Mouse (Mus musculus) liver, adult 2 months (tissue): ENCODE measurements around the gene Vwa7. TPM values are rescaled to one million over a fixed set of nuclear protein-coding genes. Genes with fewer than 3 reads are reported as not detected.

ENCODE experiments used
- DNase-seq: peaks from one replicate; pipeline ENCODE4 v3.0.0-alpha.2; 2011; ENCODE audit warnings: low read depth, low spot score; ENCODE audit errors: extremely low read depth
- H3K27ac ChIP-seq: fragments of 200-500 bp; replicated peaks from 2 replicates; pipeline ENCODE4 v1.5.1; 2012; ENCODE audit warnings: low read depth, mild to moderate bottlenecking, control low read depth, inconsistent platforms, low read length; ENCODE audit not compliant: insufficient read depth
- H3K27me3 ChIP-seq: fragments of 200-500 bp; 2 replicates; pipeline ENCODE4 v1.6.1; 2012; ENCODE audit warnings: mild to moderate bottlenecking, moderate library complexity, low read length, inconsistent platforms; ENCODE audit not compliant: control insufficient read depth, insufficient read depth
- H3K36me3 ChIP-seq: fragments of 200-500 bp; 2 replicates; pipeline ENCODE4 v1.6.1; 2012; ENCODE audit warnings: low read length, inconsistent platforms; ENCODE audit not compliant: control insufficient read depth, insufficient read depth
- H3K4me1 ChIP-seq: fragments of 200-500 bp; 2 replicates; pipeline ENCODE4 v1.6.1; 2011; ENCODE audit warnings: low read length; ENCODE audit not compliant: control insufficient read depth, insufficient read depth
- H3K4me3 ChIP-seq: fragments of 200-500 bp; 2 replicates; pipeline ENCODE4 v1.5.1; 2011; ENCODE audit warnings: low read depth, mild to moderate bottlenecking, control low read depth, low read length, moderate library complexity; ENCODE audit not compliant: insufficient read depth
- H3K79me2 ChIP-seq: fragments of 200-500 bp; 2 replicates; pipeline ENCODE4 v1.6.1; 2012; ENCODE audit warnings: inconsistent platforms, mild to moderate bottlenecking, low read length, moderate library complexity; ENCODE audit not compliant: control insufficient read depth, insufficient read depth
- H3K9ac ChIP-seq: fragments of 200-500 bp; 2 replicates; pipeline ENCODE4 v1.6.1; 2012; ENCODE audit warnings: low read depth, mild to moderate bottlenecking, control low read depth, inconsistent platforms, low read length
- CTCF ChIP-seq: fragments of 200-500 bp; IDR thresholded peaks from 2 replicates; pipeline ENCODE4 v1.5.1; 2011; ENCODE audit warnings: low read depth, low read length, control low read depth
- POLR2A ChIP-seq: fragments of 200-500 bp; IDR thresholded peaks from 2 replicates; pipeline ENCODE4 v1.6.1; 2011; ENCODE audit warnings: low read length, control low read depth; ENCODE audit not compliant: insufficient read depth; ENCODE audit errors: extremely low read depth
- WGBS: fragments of 180-500 bp; shearing (Covaris S2); methylation state at CpG from one replicate; pipeline ENCODE4 v1.1.7; 2018; 5-methylcytosine and 5-hydroxymethylcytosine counted together
- polyA plus RNA-seq: library from polyadenylated mRNA; depleted of rRNA; stranded (reverse); fragments of >200 nt; gene quantifications from 2 replicates; pipeline ENCODE4 v1.2.3, GENCODE M21; 2012
- total RNA-seq: library from RNA; depleted of rRNA; stranded (reverse); fragments of >200 nt; gene quantifications from 2 replicates; pipeline ENCODE4 v1.2.3, GENCODE M21; 2014

Gene Vwa7
- total and polyA plus RNA-seq, 2 experiments = 0.09 to 0.27 TPM

DNA sequence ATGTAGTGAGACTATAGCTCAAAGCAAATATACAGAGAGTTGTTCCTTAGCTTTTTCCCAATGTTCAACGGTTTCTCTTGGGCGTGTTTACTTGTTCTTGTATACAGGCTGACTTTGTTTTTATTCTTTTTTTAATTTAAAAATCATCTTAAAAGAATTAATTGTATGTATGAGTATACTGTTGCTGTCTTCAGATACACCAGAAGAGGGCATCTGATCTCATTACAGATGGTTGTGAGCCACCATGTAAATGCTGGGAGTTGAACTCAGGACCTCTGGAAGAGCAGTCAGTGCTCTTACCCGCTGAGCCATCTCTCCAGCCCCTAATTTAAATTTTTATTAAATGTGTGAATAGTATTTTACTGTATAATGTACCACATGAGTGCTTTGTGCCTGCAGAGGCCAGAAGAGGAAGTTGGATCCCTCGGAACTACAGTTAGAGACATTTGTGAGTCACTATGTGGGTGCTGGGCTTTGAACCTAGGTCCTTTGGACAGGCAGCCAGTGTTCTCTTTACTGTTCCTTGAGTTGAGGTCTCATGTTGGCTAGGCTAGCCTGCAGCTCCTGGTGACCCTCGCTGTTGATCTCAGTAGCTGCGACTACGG lies 8.9 kb upstream of the Vwa7 start:
- no peaks in the 10 kb centered on the region for H3K4me1 ChIP-seq
- no peaks in the 10 kb centered on the region for H3K79me2 ChIP-seq
- no peak for TF ChIP-seq CTCF
- TF ChIP-seq POLR2A = no peak
- WGBS = 96% methylated on average over 7 of the region's 7 CpGs
- H3K36me3 ChIP-seq = peaks cover 6% of the 10 kb centered on the region; the same call in 1 of the 2 replicates
- H3K27ac ChIP-seq = no peak overlapping the region
- H3K27me3 ChIP-seq = no peaks in the 10 kb centered on the region
- DNase-seq = no peak
- no peak overlapping the region for H3K9ac ChIP-seq
- H3K4me3 ChIP-seq = no peak overlapping the region

GRCm38 (mm10) chr17:35009586-35009985 lies 6.8 kb upstream of the Vwa7 start:
- no peak overlapping the region for H3K4me3 ChIP-seq
- H3K4me1 ChIP-seq = no peaks in the 10 kb centered on the region
- WGBS = 77% methylated on average over 7 of the region's 7 CpGs
- no peak for DNase-seq
- H3K79me2 ChIP-seq = no peaks in the 10 kb centered on the region
- TF ChIP-seq CTCF = no peak
- no peak for TF ChIP-seq POLR2A
- H3K36me3 ChIP-seq = peaks cover 6% of the 10 kb centered on the region; the same call in 1 of the 2 replicates
- H3K9ac ChIP-seq = no peak overlapping the region
- no peak overlapping the region for H3K27ac ChIP-seq
- H3K27me3 ChIP-seq = no peaks in the 10 kb centered on the region

DNA sequence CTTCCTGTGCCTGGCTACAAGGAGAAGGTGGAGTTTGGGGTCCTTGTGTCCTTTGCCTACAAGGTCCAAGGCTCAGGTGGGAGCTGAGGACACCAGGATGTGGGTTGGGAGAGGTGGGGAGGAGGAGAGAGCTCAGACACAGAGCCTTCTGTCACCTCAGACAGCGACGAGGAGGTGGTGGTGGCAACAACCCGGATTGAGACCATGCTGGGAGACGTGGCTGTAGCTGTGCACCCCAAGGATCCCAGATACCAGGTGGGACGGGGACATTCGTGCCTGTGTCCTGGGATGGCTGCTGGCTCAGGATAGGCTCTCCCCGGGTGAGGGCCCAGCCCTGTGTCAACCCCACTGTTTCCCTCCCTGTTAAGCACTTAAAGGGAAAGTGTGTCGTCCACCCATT lies 4.9 kb upstream of the Vwa7 start:
- no peak overlapping the region for H3K4me3 ChIP-seq
- H3K9ac ChIP-seq = no peak overlapping the region
- H3K79me2 ChIP-seq = no peaks in the 10 kb centered on the region
- no peaks in the 10 kb centered on the region for H3K27me3 ChIP-seq
- no peak overlapping the region for H3K27ac ChIP-seq
- peaks cover 5% of the 10 kb centered on the region; the same call in 1 of the 2 replicates for H3K36me3 ChIP-seq
- whole genome bisulfite sequencing = 95% methylated on average over 8 of the region's 8 CpGs
- no peak for TF ChIP-seq POLR2A
- TF ChIP-seq CTCF = no peak
- H3K4me1 ChIP-seq = no peaks in the 10 kb centered on the region
- no peak for DNase-seq

- DNase-seq = no peak
- WGBS = 89% methylated on average over 13 of the region's 13 CpGs
- Histone ChIP-seq H3K27ac (no peak overlapping the region), H3K27me3 (no peaks in the 10 kb centered on the region), H3K79me2 (no peaks in the 10 kb centered on the region), H3K4me1 (no peaks in the 10 kb centered on the region), H3K4me3 (no peak overlapping the region), H3K36me3 (peaks cover 5% of the 10 kb centered on the region; the same call in 1 of the 2 replicates), H3K9ac (no peak overlapping the region)
- no peak for TF ChIP-seq CTCF
- no peak for TF ChIP-seq POLR2A
Measured at GRCm38 (mm10) chr17:35012430-35012829, 3.9 kb upstream of the Vwa7 start.

GRCm38 (mm10) chr17:35013221-35013620 lies 3.2 kb upstream of the Vwa7 start:
- no peak for DNase-seq
- H3K36me3 ChIP-seq = peaks cover 2% of the 10 kb centered on the region; the same call in 1 of the 2 replicates

DNA sequence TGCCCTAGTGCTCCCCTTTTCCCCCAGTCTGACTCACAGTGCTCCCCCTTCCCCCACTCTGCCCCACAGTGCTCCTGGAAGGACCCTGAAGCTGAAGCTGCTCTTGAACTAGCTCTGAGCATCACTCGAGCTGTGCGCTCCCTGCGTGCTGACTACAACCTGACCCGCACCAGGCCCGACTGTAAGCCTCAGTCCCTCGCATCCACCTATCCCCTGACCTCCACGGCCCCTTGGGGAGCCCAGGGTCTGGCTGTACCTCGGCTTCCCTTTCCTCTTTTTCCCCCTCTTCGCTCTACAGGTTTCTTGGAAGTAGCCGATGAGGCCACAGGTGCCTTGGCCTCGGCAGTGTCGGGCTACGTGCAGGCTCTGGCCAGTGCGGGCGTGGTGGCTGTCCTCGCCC lies 1.1 kb upstream of the Vwa7 start:
- DNase-seq = no peak
- Histone ChIP-seq H3K79me2 (no peaks in the 10 kb centered on the region), H3K4me3 (no peak overlapping the region), H3K4me1 (no peaks in the 10 kb centered on the region), H3K9ac (no peak overlapping the region), H3K27me3 (no peaks in the 10 kb centered on the region), H3K36me3 (no peaks in the 10 kb centered on the region; the same call in 1 of the 2 replicates), H3K27ac (no peak overlapping the region)
- WGBS = 97% methylated on average over 16 of the region's 16 CpGs
- no peak for TF ChIP-seq POLR2A

More at GRCm38 (mm10) chr17:35013221-35013620, 3.2 kb upstream of the Vwa7 start:
- Histone ChIP-seq H3K4me3 (no peak overlapping the region), H3K79me2 (no peaks in the 10 kb centered on the region), H3K9ac (no peak overlapping the region), H3K27ac (no peak overlapping the region), H3K4me1 (no peaks in the 10 kb centered on the region), H3K27me3 (no peaks in the 10 kb centered on the region)
- 87% methylated on average over 6 of the region's 6 CpGs for WGBS
- TF ChIP-seq POLR2A (no peak), CTCF (no peak)
